16 mouse cellular contexts compared by ENCODE assay signal in genomic region chr1:38553090-38553489, GRCm38 (mm10).
DNase-seq lines count a peak whose midpoint lies in the region; ATAC-seq and TF ChIP-seq lines count a peak whose summit lies in the region.
"Had no signal": no experiment of that assay in that cellular context is flagged by ENCODE, and none has a peak within 500 bp of the region (broad histone marks: within the 10 kb centered on the region; RNA-seq: fewer than 3 reads in every experiment).

No protein-coding gene starts in this region.

- TF ChIP-seq CTCF in kidney, adult 2 months (conservative IDR thresholded peaks at IDR 0.05; ENCODE audit: insufficient read depth, insufficient read length, low read depth, low read length) = no peak

- ATAC-seq in cerebellum, adult (ENCODE audit: insufficient number of reproducible peaks, low FRiP score, low TSS enrichment) = peak; percentile 87

- no peak for TF ChIP-seq POLR2A in kidney, adult 2 months (IDR thresholded peaks at IDR 0.05; ENCODE audit: low read depth, low read length)

- no peak overlapping the region for H3K4me3 ChIP-seq in kidney, adult 2 months (ENCODE audit: insufficient read depth, low read depth, low read length)
- H3K4me3 ChIP-seq: embryonic facial prominence, embryonic 15.5 days; midbrain, embryonic 12.5 days had no signal

- 63% methylated on average over 6 of the region's 6 CpGs for WGBS in kidney, adult 2 months

- no peaks in the 10 kb centered on the region for H3K36me3 ChIP-seq in kidney, adult 2 months (ENCODE audit: control insufficient read depth, insufficient read depth, low read length)
- H3K36me3 ChIP-seq: embryonic facial prominence, embryonic 15.5 days; midbrain, embryonic 12.5 days had no signal

- intact Hi-C loops in heart, postnatal 10 days (cut with DNase I) = no loop called here

- no peak overlapping the region for H3K27ac ChIP-seq in kidney, adult 2 months (ENCODE audit: insufficient read depth, low read depth, low read length)
- H3K27ac ChIP-seq: embryonic facial prominence, embryonic 15.5 days; macrophage; midbrain, embryonic 12.5 days had no signal

- no peaks in the 10 kb centered on the region for H3K27me3 ChIP-seq in kidney, adult 2 months (replicated peaks; ENCODE audit: control insufficient read depth, insufficient read depth, low read length)
- H3K27me3 ChIP-seq: embryonic facial prominence, embryonic 15.5 days; midbrain, embryonic 12.5 days had no signal

- DNase-seq in cerebellum, postnatal 4 days (ENCODE audit: low spot score in 2 of 2) = no peak
- peak; percentile 5 for DNase-seq in kidney, adult 2 months
- no peak for DNase-seq in kidney, adult 11 months
- DNase-seq in 416B (ENCODE audit: low read depth) = peak; percentile 60
- DNase-seq in cerebellum, adult 9-11 months = peak; percentile 83
- no peak for DNase-seq in thymus, postnatal 10 days (ENCODE audit: low spot score in 2 of 2)
- no peak for DNase-seq in heart, postnatal 10 days
- DNase-seq: gastrocnemius, postnatal 25 days; kidney, postnatal 4 days; lung, adult 2 months; right cerebral cortex, postnatal 14 days; thymus, postnatal 25 days had no signal

- H3K4me1 ChIP-seq in kidney, adult 2 months (ENCODE audit: control insufficient read depth, insufficient read depth, low read length) = no peaks in the 10 kb centered on the region

Comparison
In these comparisons a context has a peak if more than half of its experiments do, and no peak if none do; other contexts are left out.
1. DNase-seq: peak in kidney, adult 2 months (single experiment), 416B (single experiment) and cerebellum, adult 9-11 months (single experiment); none in cerebellum, postnatal 4 days (0 of 2), kidney, adult 11 months (single experiment), thymus, postnatal 10 days (0 of 2) and heart, postnatal 10 days (0 of 2).